Mouse (Mus musculus) CH12.LX (cell line): ENCODE results near the gene Zfp423. TPM values are rescaled to one million over a fixed set of nuclear protein-coding genes. Genes with fewer than 3 reads are reported as not detected.

ENCODE experiments used
- DNase-seq: peaks from one replicate; pipeline ENCODE4 v3.0.0-alpha.2; 2013; ENCODE audit errors: extremely low read depth
- H3K27ac ChIP-seq: 2 replicates; pipeline ENCODE4 v1.5.1; 2012; ENCODE audit warnings: low read depth, mild to moderate bottlenecking, control low read depth, moderate library complexity; ENCODE audit not compliant: insufficient read depth
- H3K27me3 ChIP-seq: replicated peaks from 2 replicates; pipeline ENCODE3; 2012; ENCODE audit warnings: inconsistent platforms
- H3K36me3 ChIP-seq, 2 experiments: replicated peaks in 1 of 2; 2 replicates each; pipeline versions ENCODE3 to v1.6.1; 2012; ENCODE audit warnings: inconsistent platforms in 1 of 2, low read length in 1 of 2, mild to moderate bottlenecking in 1 of 2, mixed read lengths in 1 of 2, moderate library complexity in 1 of 2; ENCODE audit not compliant: control insufficient read depth in 1 of 2, insufficient read depth in 1 of 2
- H3K4me1 ChIP-seq, 2 experiments: 2 replicates each; pipeline ENCODE4 v1.6.1; 2012; ENCODE audit warnings: inconsistent platforms in 1 of 2, moderate library complexity in 1 of 2; ENCODE audit not compliant: insufficient read depth in 2 of 2, control insufficient read depth in 1 of 2
- H3K4me2 ChIP-seq: 2 replicates; pipeline ENCODE4 v1.6.1; 2012; ENCODE audit warnings: low read depth, mild to moderate bottlenecking, control low read depth; ENCODE audit not compliant: poor library complexity, insufficient read depth, severe bottlenecking
- H3K4me3 ChIP-seq, 3 experiments: fragments of 150-350 bp in 1 of 3; sonication (generic) in 1 of 3; replicated peaks in 1 of 3; 2 replicates each; pipeline versions ENCODE3 to v1.5.1; 2011 to 2012; ENCODE audit warnings: low read depth in 2 of 3, low read length in 2 of 3, mild to moderate bottlenecking in 2 of 3, moderate library complexity in 2 of 3, control low read depth in 1 of 3, improper control_type of control experiment in 1 of 3, inconsistent platforms in 1 of 3, mixed read lengths in 1 of 3; ENCODE audit not compliant: poor library complexity in 1 of 3
- H3K79me2 ChIP-seq: replicated peaks from 2 replicates; pipeline ENCODE4 v1.6.1; 2012; ENCODE audit warnings: mild to moderate bottlenecking, moderate library complexity; ENCODE audit not compliant: control insufficient read depth, poor library complexity, insufficient read depth, severe bottlenecking; ENCODE audit errors: extremely low read depth
- H3K9ac ChIP-seq: 2 replicates; pipeline ENCODE4 v1.6.1; 2012; ENCODE audit warnings: low read depth, mild to moderate bottlenecking, control low read depth, moderate library complexity; ENCODE audit not compliant: insufficient read depth
- H3K9me3 ChIP-seq: replicated peaks from 2 replicates; pipeline ENCODE3; 2012; ENCODE audit warnings: low read length, inconsistent platforms, mixed read lengths
- BHLHE40 ChIP-seq: IDR thresholded peaks from 2 replicates; pipeline ENCODE4 v1.6.1; 2011; ENCODE audit warnings: mild to moderate bottlenecking, low read depth, low read length, improper control_type of control experiment
- CHD1 ChIP-seq: IDR thresholded peaks from 2 replicates; pipeline ENCODE4 v1.6.1; 2012; ENCODE audit warnings: low read depth, low read length, improper control_type of control experiment, inconsistent platforms
- E2F4 ChIP-seq: IDR thresholded peaks from 2 replicates; pipeline ENCODE4 v1.6.1; 2011; ENCODE audit warnings: low read depth, low read length, improper control_type of control experiment; ENCODE audit not compliant: insufficient replicate concordance
- ELF1 ChIP-seq: IDR thresholded peaks from 2 replicates; pipeline ENCODE4 v1.6.1; 2014; ENCODE audit warnings: low read depth, mild to moderate bottlenecking, inconsistent platforms, low read length, improper control_type of control experiment
- EP300 ChIP-seq: IDR thresholded peaks from 2 replicates; pipeline ENCODE4 v1.6.1; 2011; ENCODE audit warnings: low read length, improper control_type of control experiment
- KAT2A ChIP-seq: IDR thresholded peaks from 2 replicates; pipeline ENCODE4 v1.6.1; 2012; ENCODE audit warnings: low read length, improper control_type of control experiment, inconsistent platforms; ENCODE audit not compliant: insufficient replicate concordance
- MAFK ChIP-seq: IDR thresholded peaks from 2 replicates; pipeline ENCODE4 v1.6.1; 2011; ENCODE audit warnings: low read length, improper control_type of control experiment; ENCODE audit not compliant: insufficient replicate concordance
- MAZ ChIP-seq: IDR thresholded peaks from 2 replicates; pipeline ENCODE4 v1.6.1; 2012; ENCODE audit warnings: low read depth, mild to moderate bottlenecking, inconsistent platforms, low read length, improper control_type of control experiment, moderate library complexity
- MYC ChIP-seq: IDR thresholded peaks from 2 replicates; pipeline ENCODE4 v1.6.1; 2011; ENCODE audit warnings: low read depth, mild to moderate bottlenecking, improper control_type of control experiment, low read length
- PAX5 ChIP-seq: IDR thresholded peaks from 2 replicates; pipeline ENCODE4 v1.6.1; 2012; ENCODE audit warnings: low read length, inconsistent platforms, mixed read lengths
- POLR2A ChIP-seq: IDR thresholded peaks from 2 replicates; pipeline ENCODE4 v1.6.1; 2011; ENCODE audit warnings: low read depth, mild to moderate bottlenecking, improper control_type of control experiment, low read length
- RAD21 ChIP-seq: IDR thresholded peaks from 2 replicates; pipeline ENCODE4 v1.6.1; 2011; ENCODE audit warnings: low read depth, mild to moderate bottlenecking, low read length, improper control_type of control experiment, moderate library complexity
- TBP ChIP-seq: conservative IDR thresholded peaks from 2 replicates; pipeline ENCODE4 v1.6.1; 2011; ENCODE audit warnings: low read depth, low read length, improper control_type of control experiment
- USF1 ChIP-seq: IDR thresholded peaks from 2 replicates; pipeline ENCODE4 v1.6.1; 2014; ENCODE audit warnings: low read depth, mild to moderate bottlenecking, inconsistent platforms, low read length, improper control_type of control experiment
- USF2 ChIP-seq: conservative IDR thresholded peaks from 2 replicates; pipeline ENCODE4 v1.6.1; 2011; ENCODE audit warnings: low read depth, low read length, improper control_type of control experiment
- dilution Hi-C: fragments of 300-500 bp; cut with MboI; formaldehyde crosslinking; loops from 2 replicates; pipeline ENCODE4 v1.14.3; 2020; ENCODE audit warnings: low sequenced_read_pairs; ENCODE audit not compliant: extremely low pct_unique_long_range_greater_than_20kb, extremely low pct_ligation_motif_present
- in situ Hi-C: fragments of 300-500 bp; cut with MboI; formaldehyde crosslinking; loops from 3 replicates; pipeline ENCODE4 v1.14.3; 2019; ENCODE audit warnings: low sequenced_read_pairs, low pct_ligation_motif_present, low pct_unique_long_range_greater_than_20kb, mixed read lengths
- polyA plus RNA-seq: library from polyadenylated mRNA; unstranded; fragments of >175 nt; gene quantifications from 2 replicates; pipeline ENCODE4 v1.2.1, GENCODE M21; 2012; ENCODE audit warnings: low read depth; ENCODE audit not compliant: insufficient read length
- total RNA-seq, 2 experiments: library from RNA; depleted of rRNA; stranded (reverse); fragments of 300-350 nt in 1 of 2; fragments of >200 nt in 1 of 2; gene quantifications; 2 replicates each; pipeline ENCODE4 v1.2.3; 2012 to 2014

The Zfp423 gene
- total and polyA plus RNA-seq, 3 experiments = 0.25 to 2.7 (median 0.32) TPM

GRCm38 (mm10) chr8:87686026-87686425 is 273.4 kb downstream of the Zfp423 start:
- peaks cover 0 to 1% of the 10 kb centered on the region in 2 experiments for H3K36me3 ChIP-seq
- no peaks in the 10 kb centered on the region for H3K79me2 ChIP-seq
- in situ Hi-C loops (no loop called here), dilution Hi-C loops (no loop called here)
- H3K9me3 ChIP-seq = no peaks in the 10 kb centered on the region
- TF ChIP-seq KAT2A (no peak), MYC (no peak), BHLHE40 (no peak), TBP (no peak), CHD1 (no peak)
- H3K4me2 ChIP-seq = no peak overlapping the region
- no peaks in the 10 kb centered on the region for H3K27me3 ChIP-seq
- H3K4me1 ChIP-seq = peaks cover 6 to 42% of the 10 kb centered on the region in 2 experiments
- no peak for DNase-seq
- no peak overlapping the region for H3K9ac ChIP-seq
- no peak overlapping the region for H3K27ac ChIP-seq
- H3K4me3 ChIP-seq = no peak overlapping the region

- H3K4me3 ChIP-seq = no peak overlapping the region
Measured at GRCm38 (mm10) chr8:87685392-87685791, 274.0 kb downstream of the Zfp423 start.

GRCm38 (mm10) chr8:87682066-87682465 is 277.3 kb downstream of the Zfp423 start:
- Histone ChIP-seq H3K79me2 (no peaks in the 10 kb centered on the region), H3K4me1 (peaks cover 0 to 13% of the 10 kb centered on the region in 2 experiments; a peak in 2 of 4 replicates), H3K4me2 (no peak overlapping the region), H3K27ac (no peak overlapping the region), H3K27me3 (no peaks in the 10 kb centered on the region), H3K9ac (no peak overlapping the region), H3K4me3 (no peak overlapping the region), H3K9me3 (peaks cover 12% of the 10 kb centered on the region), H3K36me3 (peaks cover 0 to 1% of the 10 kb centered on the region in 2 experiments)
- dilution Hi-C loops (no loop called here), in situ Hi-C loops (no loop called here)
- TF ChIP-seq EP300 (no peak), CHD1 (no peak), ELF1 (no peak), USF1 (no peak), E2F4 (no peak), MAFK (no peak), BHLHE40 (no peak), MAZ (no peak), MYC (no peak), RAD21 (no peak), PAX5 (no peak), POLR2A (no peak), USF2 (no peak)
- DNase-seq = no peak

More at GRCm38 (mm10) chr8:87685392-87685791, 274.0 kb downstream of the Zfp423 start:
- dilution Hi-C loops = no loop called here
- H3K4me2 ChIP-seq = no peak overlapping the region
- DNase-seq = no peak
- no peak for TF ChIP-seq MYC
- TF ChIP-seq, all 38 proteins: peak for 0
- no peaks in the 10 kb centered on the region for H3K79me2 ChIP-seq
- in situ Hi-C loops = no loop called here
- H3K9me3 ChIP-seq = no peaks in the 10 kb centered on the region
- peaks cover 3 to 35% of the 10 kb centered on the region in 2 experiments for H3K4me1 ChIP-seq
- peaks cover 0 to 1% of the 10 kb centered on the region in 2 experiments for H3K36me3 ChIP-seq
- H3K9ac ChIP-seq = no peak overlapping the region
- no peak overlapping the region for H3K27ac ChIP-seq
- H3K27me3 ChIP-seq = no peaks in the 10 kb centered on the region
